Mouse (Mus musculus) forebrain, postnatal 0 days (tissue): ENCODE results near the gene Gm10309. TPM values are rescaled to one million over a fixed set of nuclear protein-coding genes. Genes with fewer than 3 reads are reported as not detected.
A peak's percentile ranks its signal among the peaks of the same experiment; 100 is the strongest.

Experiments
- ATAC-seq: fragments of 200-750 bp; cut with Nextera tagmentation; 2 replicates; pipeline ENCODE4 v1.8.0; 2017; ENCODE audit warnings: mild to moderate bottlenecking, moderate library complexity
- DNase-seq: peaks from one replicate; pipeline ENCODE4 v3.0.0-alpha.2; 2015
- H3K27ac ChIP-seq: fragments of 300-500 bp; sonication (generic); 2 replicates; pipeline ENCODE4 v1.5.1; 2014; ENCODE audit warnings: low read depth, mild to moderate bottlenecking, antibody characterized with exemption, low read length, moderate library complexity, mixed read lengths
- H3K27me3 ChIP-seq: fragments of 300-500 bp; sonication (generic); 2 replicates; pipeline ENCODE4 v1.6.1; 2014; ENCODE audit warnings: mild to moderate bottlenecking, low read length, mixed read lengths; ENCODE audit not compliant: insufficient read depth
- H3K36me3 ChIP-seq: fragments of 300-500 bp; sonication (generic); 2 replicates; pipeline ENCODE4 v1.6.1; 2014; ENCODE audit warnings: mild to moderate bottlenecking, moderate library complexity; ENCODE audit not compliant: insufficient read depth
- H3K4me1 ChIP-seq: fragments of 300-500 bp; sonication (generic); 2 replicates; pipeline ENCODE4 v1.6.1; 2014; ENCODE audit warnings: antibody characterized with exemption; ENCODE audit not compliant: insufficient read depth
- H3K4me2 ChIP-seq: fragments of 300-500 bp; sonication (generic); 2 replicates; pipeline ENCODE4 v1.6.1; 2014; ENCODE audit warnings: low read depth, mild to moderate bottlenecking, moderate library complexity
- H3K4me3 ChIP-seq: fragments of 300-500 bp; sonication (generic); 2 replicates; pipeline ENCODE4 v1.5.1; 2014; ENCODE audit warnings: low read depth, low read length, mixed read lengths
- H3K9ac ChIP-seq: fragments of 300-500 bp; sonication (generic); 2 replicates; pipeline ENCODE4 v1.6.1; 2014; ENCODE audit warnings: mild to moderate bottlenecking
- H3K9me3 ChIP-seq: fragments of 300-500 bp; sonication (generic); 2 replicates; pipeline ENCODE4 v1.6.1; 2016; ENCODE audit warnings: low read length
- CTCF ChIP-seq: sonication (generic); IDR thresholded peaks from 2 replicates; pipeline ENCODE4 v1.5.1; 2016; ENCODE audit warnings: antibody characterized with exemption, control low read depth, low read depth
- WGBS: fragments of 180-500 bp; shearing (Covaris S2); extraction: QIAGEN DNeasy Blood & Tissue Kit; methylation state at CpG from one replicate; pipeline ENCODE4 v1.1.7; 2014; 5-methylcytosine and 5-hydroxymethylcytosine counted together
- polyA plus RNA-seq: library from polyadenylated mRNA; unstranded; fragments of >200 nt; fragmentation: Nextera tagmentation; extraction: Ambion mirVana; gene quantifications from 2 replicates; pipeline ENCODE4 v1.2.1, GENCODE M21; 2015
- total RNA-seq: library from RNA; depleted of rRNA; stranded (reverse); fragments of >200 nt; gene quantifications from 2 replicates; pipeline ENCODE4 v1.2.3, GENCODE M21; 2014

Gm10309 gene
- total and polyA plus RNA-seq, 2 experiments from 2014 or later: 0.22 TPM; not detected in 1

DNA sequence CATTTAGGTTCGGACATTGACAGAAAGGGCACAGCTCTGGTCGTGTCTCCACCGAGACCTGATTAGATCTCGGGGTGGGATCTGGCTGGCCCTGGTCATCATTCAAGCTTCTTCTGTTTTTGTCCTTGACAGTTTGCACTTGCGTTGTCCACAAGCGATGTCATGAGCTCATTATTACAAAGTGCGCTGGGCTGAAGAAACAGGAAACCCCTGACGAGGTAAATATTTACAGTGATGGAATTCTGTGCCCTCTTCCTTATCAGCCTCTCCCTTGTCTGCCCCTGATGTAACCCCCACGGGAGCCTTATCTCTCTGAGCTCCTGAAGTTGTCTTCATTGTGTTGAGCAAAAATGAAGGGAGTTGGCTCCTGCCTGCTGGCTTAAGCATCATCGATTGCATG is 28.4 kb downstream of the Gm10309 start:
- DNase-seq (no peak), ATAC-seq (no peak)
- no peak overlapping the region for H3K4me2 ChIP-seq
- H3K4me3 ChIP-seq: no peak overlapping the region
- peaks cover 8% of the 10 kb centered on the region; the same call in 1 of the 2 replicates for H3K36me3 ChIP-seq
- no peaks in the 10 kb centered on the region for H3K27me3 ChIP-seq
- no peak overlapping the region for H3K27ac ChIP-seq
- TF ChIP-seq CTCF: no peak
- H3K4me1 ChIP-seq: no peaks in the 10 kb centered on the region
- H3K9me3 ChIP-seq: no peaks in the 10 kb centered on the region
- 91% methylated on average over 10 of the region's 10 CpGs for WGBS
- no peak overlapping the region for H3K9ac ChIP-seq

- Histone ChIP-seq H3K4me2 (no peak overlapping the region), H3K9ac (no peak overlapping the region), H3K36me3 (no peaks in the 10 kb centered on the region), H3K9me3 (no peaks in the 10 kb centered on the region), H3K4me1 (0 out of 2 replicates have a peak, but pooled peaks cover 10% of the 10 kb centered on the region), H3K27me3 (no peaks in the 10 kb centered on the region), H3K4me3 (no peak overlapping the region), H3K27ac (no peak overlapping the region)
- TF ChIP-seq CTCF: peak; percentile 78
- ATAC-seq: peak; percentile 14; the same call in 1 of the 2 replicates
- peak; percentile 68 for DNase-seq
- 48% methylated on average over 5 of the region's 5 CpGs for WGBS
Measured at GRCm38 (mm10) chr17:86471684-86472083, 33.3 kb downstream of the Gm10309 start.

- TF ChIP-seq CTCF: no peak
- WGBS: 92% methylated on average over 5 of the region's 5 CpGs
- Histone ChIP-seq H3K9me3 (no peaks in the 10 kb centered on the region), H3K27ac (no peak overlapping the region), H3K9ac (no peak overlapping the region), H3K4me1 (peaks cover 20% of the 10 kb centered on the region; the same call in 1 of the 2 replicates), H3K4me3 (no peak overlapping the region), H3K4me2 (no peak overlapping the region), H3K27me3 (no peaks in the 10 kb centered on the region), H3K36me3 (no peaks in the 10 kb centered on the region)
- no peak for DNase-seq
- no peak for ATAC-seq
Measured at GRCm38 (mm10) chr17:86470160-86470559, 34.9 kb downstream of the Gm10309 start.

DNA sequence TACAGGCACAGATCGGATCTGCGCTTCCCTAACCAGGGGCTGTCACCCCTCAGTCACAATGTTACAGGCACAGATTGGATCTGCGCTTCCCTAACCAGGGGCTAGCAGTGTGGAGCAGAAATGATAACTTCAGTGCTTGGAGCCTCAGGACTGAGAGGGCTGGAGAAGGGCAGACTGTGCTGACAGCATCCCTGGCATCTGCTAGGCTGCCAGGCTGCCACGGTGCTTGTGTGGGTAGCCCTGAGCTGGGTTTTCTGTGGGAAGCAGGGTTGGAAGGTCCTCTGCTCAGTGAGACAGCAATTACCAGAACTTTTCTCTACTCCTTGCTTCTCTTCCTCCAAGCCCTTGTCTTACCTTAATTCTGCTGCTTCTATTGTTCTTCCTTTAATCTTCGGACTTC is 37.1 kb downstream of the Gm10309 start:
- ATAC-seq (no peak), DNase-seq (no peak)
- H3K9me3 ChIP-seq: no peaks in the 10 kb centered on the region
- 50% methylated on average over 5 of the region's 5 CpGs for WGBS
- peaks cover 20% of the 10 kb centered on the region; the same call in 1 of the 2 replicates for H3K4me1 ChIP-seq
- H3K4me3 ChIP-seq: no peak overlapping the region
- no peaks in the 10 kb centered on the region for H3K36me3 ChIP-seq
- TF ChIP-seq CTCF: no peak
- H3K9ac ChIP-seq: peak overlapping the region; percentile 18; the same call in 1 of the 2 replicates
- H3K27ac ChIP-seq: no peak overlapping the region
- no peak overlapping the region for H3K4me2 ChIP-seq
- no peaks in the 10 kb centered on the region for H3K27me3 ChIP-seq

- no peaks in the 10 kb centered on the region for H3K36me3 ChIP-seq
- no peaks in the 10 kb centered on the region for H3K27me3 ChIP-seq
- no peak overlapping the region for H3K4me2 ChIP-seq
- no peak overlapping the region for H3K27ac ChIP-seq
- no peak overlapping the region for H3K4me3 ChIP-seq
- peaks cover 20% of the 10 kb centered on the region; the same call in 1 of the 2 replicates for H3K4me1 ChIP-seq
- H3K9ac ChIP-seq: no peak overlapping the region
- no peak for DNase-seq
- 48% methylated on average over 10 of the region's 10 CpGs for WGBS
- H3K9me3 ChIP-seq: no peaks in the 10 kb centered on the region
- ATAC-seq: no peak
- no peak for TF ChIP-seq CTCF
Measured at GRCm38 (mm10) chr17:86467291-86467898, 37.6 kb downstream of the Gm10309 start.

GRCm38 (mm10) chr17:86466871-86467270 is 38.2 kb downstream of the Gm10309 start:
- no peak overlapping the region for H3K9ac ChIP-seq
- no peak for DNase-seq
- H3K36me3 ChIP-seq: no peaks in the 10 kb centered on the region
- no peak overlapping the region for H3K27ac ChIP-seq
- no peak for TF ChIP-seq CTCF
- no peak overlapping the region for H3K4me2 ChIP-seq
- peaks cover 20% of the 10 kb centered on the region; the same call in 1 of the 2 replicates for H3K4me1 ChIP-seq
- no peaks in the 10 kb centered on the region for H3K27me3 ChIP-seq
- H3K9me3 ChIP-seq: no peaks in the 10 kb centered on the region
- no peak overlapping the region for H3K4me3 ChIP-seq
- 31% methylated on average over 7 of the region's 7 CpGs for WGBS
- no peak for ATAC-seq

- DNase-seq (no peak), ATAC-seq (no peak)
- H3K4me3 ChIP-seq: no peak overlapping the region
- no peaks in the 10 kb centered on the region for H3K9me3 ChIP-seq
- H3K4me1 ChIP-seq: peaks cover 20% of the 10 kb centered on the region; the same call in 1 of the 2 replicates
- peak overlapping the region; percentile 5; the same call in 1 of the 2 replicates for H3K4me2 ChIP-seq
- no peaks in the 10 kb centered on the region for H3K36me3 ChIP-seq
- 16% methylated on average over 7 of the region's 7 CpGs for WGBS
- H3K27me3 ChIP-seq: no peaks in the 10 kb centered on the region
- TF ChIP-seq CTCF: no peak
- no peak overlapping the region for H3K9ac ChIP-seq
- H3K27ac ChIP-seq: no peak overlapping the region
Measured at GRCm38 (mm10) chr17:86466412-86466811, 38.6 kb downstream of the Gm10309 start.
